Mouse (Mus musculus): ENCODE measurements at regions not wholly inside any gene's neighbourhood (a gene's known extent, or its start where the extent isn't known, plus 50 kb on each side); places are given as distances from the start of the nearest gene placed in this dataset.

DNA sequence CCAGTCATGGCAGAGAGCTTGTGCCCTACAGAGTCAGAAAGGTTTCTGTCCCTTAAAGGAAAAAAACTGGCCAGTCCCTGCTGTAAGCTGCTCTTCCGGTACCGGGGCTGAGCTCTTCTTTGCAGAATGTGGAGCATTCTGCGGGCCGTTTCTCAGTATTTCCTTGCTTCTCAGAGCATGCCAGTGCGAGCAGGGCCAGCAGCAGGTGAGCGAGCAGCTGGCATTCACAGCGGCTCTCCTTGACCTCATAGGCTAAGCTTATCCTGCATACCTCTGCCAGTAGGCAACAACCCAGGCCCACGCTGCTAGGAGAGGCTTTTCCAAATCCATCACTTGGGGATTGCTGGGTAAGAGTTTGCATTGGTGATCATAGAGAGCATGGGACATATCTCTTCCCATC is 1238.2 kb upstream of the A1bg start:
- no peak for DNase-seq (ENCODE audit: low spot score)

DNA sequence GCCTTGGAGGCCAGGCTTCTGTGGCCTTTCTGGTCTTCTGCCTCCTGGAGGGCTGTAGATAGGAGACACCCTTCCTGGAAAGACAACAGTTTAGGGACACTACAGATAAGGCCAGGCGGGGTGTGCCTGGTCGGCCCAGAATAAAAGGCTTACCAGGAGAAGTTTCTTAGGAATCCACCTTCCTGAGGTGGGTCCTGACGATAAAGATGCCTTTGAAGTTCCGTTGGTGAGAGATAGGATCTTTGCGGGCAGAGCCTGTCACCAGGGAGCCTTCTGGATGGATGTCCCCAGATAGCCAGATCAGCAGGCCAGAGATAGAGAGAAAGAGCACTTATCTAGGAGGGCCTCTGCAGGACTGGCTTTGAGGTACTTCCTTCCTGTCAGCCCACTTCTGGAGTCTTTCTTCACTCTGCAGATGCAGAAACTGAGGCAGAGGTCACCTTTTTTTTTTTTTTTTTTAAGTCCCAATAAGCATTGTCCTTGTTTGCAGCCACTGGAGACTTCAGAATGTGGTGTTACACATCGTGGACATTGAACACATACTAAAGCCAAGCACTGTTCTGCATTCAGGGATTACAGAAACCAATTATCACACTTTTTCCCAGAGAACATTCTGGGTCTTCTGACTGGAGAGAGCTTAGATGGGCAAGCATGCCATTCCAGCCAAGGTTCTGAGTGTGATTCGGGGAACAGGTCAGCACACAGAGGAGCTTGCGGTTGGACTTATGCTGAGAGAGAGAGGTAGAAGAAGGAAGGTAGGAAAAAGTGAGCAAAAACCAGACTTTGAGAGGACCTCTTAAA is 1236.3 kb upstream of the A1bg start:
- no peak for DNase-seq (ENCODE audit: low spot score)

DNA sequence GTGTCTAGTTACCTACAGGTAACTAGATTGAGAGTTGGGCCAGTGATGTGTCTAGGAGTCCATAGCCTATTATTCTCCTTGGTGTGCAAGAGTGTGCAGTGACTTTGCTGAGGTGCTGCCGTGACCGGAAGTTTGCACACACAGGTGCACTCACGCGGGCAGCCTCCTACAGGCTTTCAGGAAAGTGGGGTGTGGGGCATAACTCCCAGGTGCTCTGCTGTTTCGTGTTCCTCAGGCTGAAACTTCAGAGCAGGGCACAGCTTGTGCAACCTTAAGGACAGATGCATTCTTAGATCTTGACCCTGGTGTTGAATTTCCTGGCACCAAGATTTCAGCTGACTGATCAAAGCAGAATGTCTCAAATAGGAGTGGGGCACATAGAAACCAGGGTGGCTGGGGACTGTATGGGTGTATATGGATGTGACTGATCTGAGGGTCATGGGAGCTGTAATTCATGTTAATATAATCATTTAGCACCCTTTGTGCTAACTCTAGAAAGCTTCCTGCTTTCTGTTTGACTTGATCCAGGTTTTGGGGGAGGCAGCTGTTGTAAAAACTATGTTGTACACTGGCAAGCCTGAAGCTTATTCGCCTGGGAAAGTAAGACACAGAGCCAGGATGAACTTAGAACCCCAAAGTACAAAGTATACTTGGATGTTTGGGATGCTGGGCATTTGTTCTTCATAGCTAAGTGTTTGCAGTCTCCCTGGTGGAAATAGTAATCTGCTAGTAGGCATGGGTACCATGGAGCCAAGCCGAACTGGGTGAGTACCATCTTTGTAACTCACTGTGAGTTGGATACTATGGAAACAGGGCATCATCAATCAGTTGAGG is 1234.6 kb upstream of the A1bg start:
- no peak for DNase-seq (ENCODE audit: low spot score)

DNA sequence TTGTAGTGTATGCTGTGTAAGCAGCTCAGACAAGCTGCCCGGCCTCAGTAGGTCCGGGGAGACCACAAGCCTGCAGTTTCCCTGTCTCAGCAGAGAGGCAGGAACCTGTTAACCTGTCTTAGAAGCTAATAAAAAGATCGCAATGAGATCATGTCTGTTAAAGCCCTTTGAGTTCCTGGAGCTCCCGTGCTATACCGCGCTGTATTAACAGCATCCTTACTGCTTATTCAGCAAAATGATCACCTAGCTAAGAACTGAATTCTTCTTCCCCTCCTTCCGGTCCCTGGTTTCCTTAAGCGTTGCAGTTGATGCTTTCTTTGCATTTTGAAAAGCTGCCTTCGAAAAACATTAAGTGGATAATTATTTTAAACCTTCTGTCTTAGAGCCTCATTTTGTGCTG is 1230.4 kb upstream of the A1bg start:
- no peak for DNase-seq (ENCODE audit: low spot score)

DNA sequence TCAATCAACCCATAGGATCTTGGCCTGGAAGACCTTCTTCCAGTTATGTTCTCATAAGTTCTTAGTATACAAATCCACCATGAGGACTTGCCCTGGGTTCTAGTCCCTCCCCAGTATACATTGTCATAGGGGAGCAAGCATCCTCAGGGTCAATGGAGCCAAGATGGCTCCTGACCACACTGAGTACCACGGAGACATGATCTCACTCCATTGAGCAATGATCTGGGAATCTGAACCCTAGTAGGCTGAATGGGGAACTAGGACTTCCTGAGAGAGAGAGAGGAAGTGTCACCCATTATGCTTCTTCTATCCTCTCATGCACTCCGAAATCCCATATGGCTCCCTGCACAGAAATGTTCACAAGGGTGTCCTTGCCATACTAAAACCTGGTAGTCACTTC is 1229.3 kb upstream of the A1bg start:
- no peak for DNase-seq (ENCODE audit: low spot score)

DNA sequence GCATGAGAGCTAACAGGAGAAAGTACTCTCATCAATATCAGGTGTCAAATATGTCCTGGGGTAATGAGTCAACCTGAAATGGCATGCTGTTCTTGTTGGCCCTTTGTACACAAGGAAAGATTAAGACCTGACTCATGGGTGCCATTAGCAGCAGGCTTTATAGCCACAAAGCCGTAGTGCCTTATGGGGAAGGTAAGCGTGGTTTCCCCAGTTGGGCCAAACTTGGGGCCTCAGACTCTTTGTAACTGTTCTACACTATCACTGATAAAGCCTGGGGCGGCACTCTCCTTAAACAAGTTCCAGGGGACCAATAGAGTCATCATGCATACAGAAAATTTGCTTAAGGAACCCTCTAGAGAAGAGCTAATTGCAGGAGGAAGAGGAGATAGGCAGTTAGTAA is 1228.9 kb upstream of the A1bg start:
- DNase-seq (ENCODE audit: low spot score), result no peak

DNA sequence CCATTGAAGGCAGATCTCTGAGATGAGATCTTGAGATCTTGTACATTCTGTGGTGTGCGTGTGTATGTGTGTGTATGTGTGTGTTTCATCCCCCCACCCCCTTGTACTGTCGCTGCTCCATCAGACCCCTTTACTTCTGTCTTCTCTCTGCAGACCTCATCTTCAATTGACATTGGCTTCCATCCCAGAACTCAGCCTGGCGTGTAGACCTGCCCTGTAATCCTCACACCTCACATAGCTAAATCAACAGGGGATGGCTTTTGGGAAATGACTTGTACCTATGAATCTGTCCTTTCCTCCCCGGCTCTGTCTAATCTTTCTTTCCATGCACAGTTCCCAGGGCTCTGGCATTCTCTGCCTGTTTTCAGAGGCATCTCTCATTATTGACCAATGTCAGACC is 1227.5 kb upstream of the A1bg start:
- no peak for DNase-seq (ENCODE audit: low spot score)

DNA sequence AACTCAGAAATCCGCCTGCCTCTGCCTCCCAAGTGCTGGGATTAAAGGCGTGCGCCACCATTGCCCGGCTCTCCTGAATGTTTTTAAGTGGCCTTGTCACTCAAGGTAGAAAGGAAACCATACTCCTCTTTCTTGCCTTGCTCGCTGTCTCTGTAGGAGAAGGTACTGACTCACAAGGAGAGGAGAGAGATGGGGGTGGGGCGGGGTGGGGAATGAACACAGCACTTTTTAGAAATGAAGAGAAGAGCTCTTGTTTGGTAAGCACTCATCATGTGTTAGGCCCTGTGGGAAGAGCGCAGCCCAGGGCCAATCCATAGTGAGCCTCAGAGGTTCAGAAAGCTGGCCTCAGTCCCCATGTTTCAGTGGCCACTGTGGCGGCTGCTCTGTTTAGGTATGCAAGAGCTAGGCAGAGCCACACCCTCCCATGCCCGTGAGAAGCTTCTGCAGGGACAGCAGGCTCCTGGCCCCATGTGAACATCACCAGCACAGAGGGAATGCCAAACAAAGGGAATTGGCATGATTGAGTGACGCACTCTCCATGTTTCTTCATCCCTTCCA is 1225.9 kb upstream of the A1bg start:
- DNase-seq (ENCODE audit: low spot score), result no peak

DNA sequence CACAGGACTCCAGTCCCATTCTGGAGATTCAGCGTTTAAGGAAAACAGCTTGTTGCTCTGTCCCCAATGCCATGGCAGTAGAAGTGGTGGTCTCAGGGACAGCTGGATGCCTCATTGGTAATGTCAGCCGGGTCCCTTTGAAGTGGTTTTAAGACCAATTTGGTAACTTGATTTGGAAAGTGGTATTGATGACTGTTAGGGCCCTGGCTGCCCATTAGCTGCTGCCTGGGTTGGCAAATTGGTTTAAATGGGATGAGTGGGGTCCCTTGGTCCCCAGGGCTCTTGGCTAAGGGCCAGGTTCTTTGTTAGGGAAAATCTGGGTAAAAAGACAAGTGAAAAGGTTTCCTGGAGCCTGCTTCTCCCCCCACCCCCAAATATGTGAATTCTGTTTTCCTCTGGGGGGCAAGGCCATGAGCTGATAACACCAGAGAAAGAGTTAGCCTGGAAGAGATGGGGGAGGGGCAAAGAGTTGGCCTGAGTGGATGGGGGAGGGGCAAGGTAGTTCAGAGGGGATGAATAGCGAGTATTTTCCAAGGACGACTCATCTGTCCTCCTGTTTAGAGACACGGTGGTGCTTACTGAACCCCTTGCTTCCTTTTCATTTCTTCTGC is 1224.6 kb upstream of the A1bg start:
- no peak for DNase-seq (ENCODE audit: low spot score)

DNA sequence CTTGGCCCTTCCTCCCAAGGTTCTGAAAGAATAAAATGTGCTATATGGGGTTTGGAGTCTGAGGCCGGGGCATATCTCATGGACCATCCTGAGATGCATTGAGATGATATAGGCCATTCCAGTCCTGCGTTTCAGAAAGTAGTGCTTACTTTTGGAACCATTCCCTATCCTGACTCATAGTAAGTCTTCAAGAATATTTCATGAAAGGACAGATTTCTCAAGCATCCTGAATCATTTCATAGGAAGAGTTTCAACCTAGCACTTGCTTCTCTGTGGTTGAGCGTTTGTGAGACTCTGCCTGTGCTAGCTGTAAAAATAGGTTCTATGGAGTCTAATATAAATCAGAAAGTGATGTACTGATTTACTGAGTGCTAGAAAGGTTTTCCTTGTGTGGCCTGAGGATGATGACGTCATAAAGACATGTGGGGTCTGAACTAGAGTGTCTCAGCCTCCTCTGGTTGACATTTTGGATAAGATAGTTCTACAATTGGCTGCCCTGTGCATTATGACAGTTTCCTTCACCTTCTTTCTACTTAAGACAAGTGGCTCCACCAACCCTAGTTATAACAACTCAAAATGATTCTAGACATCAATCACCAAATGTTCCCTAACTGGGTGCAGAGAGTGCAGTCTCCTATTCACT is 1223.0 kb upstream of the A1bg start:
- no peak for DNase-seq (ENCODE audit: low spot score)

DNA sequence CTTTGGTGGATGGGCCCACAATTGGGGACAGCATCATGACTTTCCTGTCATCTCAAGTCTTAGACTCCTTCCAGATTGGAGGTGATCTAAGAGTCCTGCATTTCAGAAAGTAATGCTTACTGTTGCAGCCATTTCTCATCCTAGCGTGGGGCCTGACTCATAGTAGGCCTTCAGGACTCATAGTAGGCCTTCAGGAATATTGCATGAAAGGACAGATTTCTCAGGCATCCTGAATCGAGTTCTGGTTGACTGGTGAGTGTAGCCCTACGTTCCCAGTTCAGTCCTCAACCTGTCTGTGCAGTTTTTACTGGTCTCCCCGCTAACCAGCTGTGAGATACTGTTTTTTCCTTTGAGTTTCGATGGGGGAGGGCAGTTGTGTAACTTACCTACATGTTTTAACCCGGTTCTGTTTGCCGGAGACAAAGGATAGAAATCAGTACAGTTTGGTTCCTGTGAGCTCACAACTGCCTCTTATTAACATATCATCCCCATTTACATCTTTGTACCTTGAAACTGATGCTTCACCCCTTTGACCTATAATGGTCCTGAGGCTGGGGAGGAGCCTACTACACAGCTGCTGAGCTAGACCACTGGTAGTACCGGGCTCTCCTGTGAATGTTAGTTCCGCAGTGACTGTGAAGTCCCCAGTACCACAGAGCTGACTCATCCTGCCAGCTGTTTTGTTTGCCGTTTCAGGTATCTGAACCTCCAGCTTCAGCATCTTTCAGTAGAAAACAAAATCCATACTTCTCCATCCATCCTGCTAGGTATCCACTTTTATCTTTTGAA is 1222.2 kb upstream of the A1bg start:
- no peak for DNase-seq (ENCODE audit: low spot score)

DNA sequence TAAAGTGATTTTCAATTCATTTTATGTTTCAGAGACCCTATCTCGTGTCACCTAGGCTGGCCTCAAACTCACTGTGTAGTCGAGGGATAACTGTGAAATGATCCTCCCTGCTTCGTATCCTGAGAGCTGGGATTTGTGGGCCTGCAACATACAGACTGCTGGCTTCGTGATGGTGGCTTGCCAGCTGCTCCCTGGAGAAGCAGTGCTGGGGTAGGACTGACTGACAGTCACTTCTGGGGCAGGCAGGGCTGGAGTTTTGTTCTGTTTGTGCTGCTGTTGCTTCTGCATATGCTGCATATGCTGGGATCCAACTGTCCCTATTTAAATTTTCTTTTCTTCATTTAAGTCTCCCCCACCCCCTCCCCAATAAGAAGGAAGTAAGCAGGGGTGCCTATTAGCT is 1217.0 kb upstream of the A1bg start:
- no peak for DNase-seq (ENCODE audit: low spot score)

DNA sequence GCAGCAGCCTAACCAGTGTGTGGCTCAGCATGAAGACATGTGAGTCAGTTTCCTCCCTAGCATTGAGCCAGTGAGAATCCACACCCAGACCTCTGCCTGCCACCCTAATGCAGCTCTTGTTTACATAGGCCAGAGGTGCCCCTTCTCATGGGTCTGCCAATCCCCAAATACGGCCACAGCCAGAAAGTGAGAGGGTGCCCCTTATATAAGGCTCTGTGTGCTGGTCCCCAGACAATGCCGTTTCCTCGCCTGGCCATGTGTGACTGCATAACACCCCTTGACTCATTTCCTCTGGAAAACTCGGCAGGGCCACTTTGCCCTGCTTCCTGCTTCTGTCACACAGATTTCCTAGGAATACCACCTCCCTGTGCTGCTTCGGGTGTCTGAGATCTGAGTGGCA is 1216.4 kb upstream of the A1bg start:
- no peak for DNase-seq (ENCODE audit: low spot score)

DNA sequence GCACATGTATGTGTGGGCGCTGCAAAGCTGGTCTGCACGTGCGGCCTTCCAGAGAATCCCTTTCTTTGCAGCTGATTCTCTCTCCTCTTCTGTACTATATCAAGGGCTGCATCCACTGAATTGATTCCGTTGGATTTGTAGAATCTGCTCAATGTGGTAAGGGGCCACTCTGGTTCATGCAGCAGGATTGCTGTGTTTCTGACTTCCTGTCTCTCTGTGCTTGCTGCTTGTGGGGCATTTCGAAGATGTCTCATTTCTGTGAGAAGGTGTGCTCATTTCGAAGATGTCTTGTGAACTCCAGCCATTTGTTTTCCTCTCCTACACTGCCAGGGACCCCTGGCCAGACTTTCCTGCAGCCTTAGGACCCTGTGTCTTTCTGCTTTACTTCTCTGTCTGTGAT is 1215.9 kb upstream of the A1bg start:
- DNase-seq (ENCODE audit: low spot score), result no peak

DNA sequence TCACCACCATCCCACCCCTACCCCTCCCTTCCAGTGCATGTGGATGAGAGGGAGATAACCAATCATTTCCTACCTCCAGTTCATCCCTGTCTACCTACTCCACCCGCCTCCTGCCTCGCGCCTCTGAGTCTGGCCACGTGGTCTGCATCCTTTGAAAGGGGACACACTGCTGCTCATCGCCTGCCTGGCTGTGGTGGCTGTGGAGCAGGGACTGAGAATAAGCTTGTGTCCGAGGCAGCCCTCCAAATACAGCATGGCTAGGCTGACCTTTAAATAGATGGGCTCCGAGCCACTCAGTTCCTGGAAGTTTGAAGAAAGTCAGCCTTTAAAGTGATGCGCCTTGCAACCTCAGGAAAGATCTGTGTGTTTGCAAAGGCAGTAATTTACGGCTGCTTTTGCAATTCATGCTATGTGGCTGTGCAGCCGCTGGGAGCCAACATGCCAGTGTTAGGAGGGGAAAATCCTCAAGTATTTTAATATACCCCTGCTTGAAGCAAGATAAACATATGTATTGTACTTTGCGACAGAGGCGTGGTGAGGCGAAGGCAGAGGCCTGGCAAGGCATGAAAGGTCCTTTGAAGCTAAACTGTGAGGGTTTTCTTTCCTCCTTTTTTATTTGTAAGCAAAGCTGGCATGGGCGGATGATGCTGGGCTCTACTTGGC is 1214.3 kb upstream of the A1bg start:
- no peak for DNase-seq (ENCODE audit: low spot score)

DNA sequence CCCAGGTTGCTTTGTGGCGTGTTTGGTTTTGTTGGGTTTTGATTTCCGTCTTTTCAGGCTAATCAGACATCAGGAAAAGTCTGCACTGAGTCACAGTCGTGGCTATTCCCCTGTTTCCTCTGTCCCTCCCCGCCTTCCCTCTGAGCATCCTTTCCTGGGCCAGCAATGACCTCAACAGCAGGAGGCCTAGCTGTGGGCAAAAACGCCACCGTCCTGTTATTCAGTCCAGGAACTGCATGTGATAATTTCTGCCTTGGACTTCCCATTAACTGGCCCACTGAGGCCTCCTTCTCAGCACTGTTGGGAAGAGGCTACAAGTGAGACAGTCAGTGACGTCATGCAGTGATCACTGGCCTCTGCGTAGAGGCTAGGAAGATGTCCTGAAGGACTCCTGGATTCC is 1212.0 kb upstream of the A1bg start:
- no peak for DNase-seq (ENCODE audit: low spot score)

DNA sequence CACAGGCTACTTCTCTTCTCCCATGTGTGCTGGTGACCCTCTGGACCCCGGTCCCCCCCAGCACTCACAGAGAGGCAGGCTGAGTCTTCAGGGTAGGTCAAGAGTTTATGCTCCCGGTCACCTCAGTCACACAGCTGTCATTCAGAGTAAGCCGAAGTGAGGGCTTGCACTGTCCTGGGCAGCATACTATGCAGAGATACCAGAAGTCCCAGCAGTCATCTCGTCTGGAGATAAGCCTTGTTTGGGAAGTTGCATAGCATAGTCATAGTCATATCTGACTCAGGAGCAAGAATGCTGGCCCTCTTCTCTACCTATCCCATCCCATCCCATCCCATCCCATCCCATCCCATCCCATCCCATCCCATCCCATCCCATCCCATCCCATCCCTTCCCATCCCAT is 1211.5 kb upstream of the A1bg start:
- DNase-seq (ENCODE audit: low spot score), result no peak

DNA sequence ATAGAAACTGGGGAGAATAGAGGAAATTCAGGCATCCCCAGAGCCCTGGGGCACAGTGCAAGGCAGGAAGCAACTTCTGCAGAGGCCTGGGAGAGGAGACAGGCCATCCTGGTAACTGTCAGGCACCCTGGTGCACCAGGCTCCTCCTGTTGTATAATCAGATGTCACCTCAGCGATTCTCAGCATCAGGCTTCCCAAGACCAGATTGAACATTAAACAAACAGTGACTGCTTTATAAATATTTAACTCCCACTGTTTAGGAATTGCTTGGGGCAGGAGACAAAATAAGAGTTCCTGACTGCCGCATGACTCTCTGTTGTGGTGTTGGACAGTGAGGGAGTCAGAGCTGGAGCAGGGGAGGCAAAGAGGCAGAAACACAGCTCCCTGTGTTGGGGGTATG is 1210.1 kb upstream of the A1bg start:
- DNase-seq (ENCODE audit: low spot score), result no peak

DNA sequence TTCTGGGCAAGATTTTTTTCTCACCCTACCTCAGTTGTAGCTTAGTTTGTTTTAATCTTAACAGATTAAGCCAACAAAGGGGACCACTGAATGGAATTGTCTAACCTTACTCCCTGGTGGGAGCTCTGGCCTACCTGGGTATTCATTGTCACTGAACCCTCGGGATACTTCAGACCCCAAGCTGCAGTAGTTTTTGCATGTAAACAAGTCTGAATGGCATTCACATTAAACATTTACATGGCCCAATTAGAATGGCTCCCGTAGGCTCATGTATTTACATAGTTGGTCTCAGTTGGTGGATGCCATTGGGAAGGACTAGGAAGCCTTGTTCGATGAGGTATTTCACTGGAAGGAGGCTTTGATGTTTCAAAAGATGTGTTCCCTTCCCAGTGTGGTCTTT is 1208.9 kb upstream of the A1bg start:
- no peak for DNase-seq (ENCODE audit: low spot score)

DNA sequence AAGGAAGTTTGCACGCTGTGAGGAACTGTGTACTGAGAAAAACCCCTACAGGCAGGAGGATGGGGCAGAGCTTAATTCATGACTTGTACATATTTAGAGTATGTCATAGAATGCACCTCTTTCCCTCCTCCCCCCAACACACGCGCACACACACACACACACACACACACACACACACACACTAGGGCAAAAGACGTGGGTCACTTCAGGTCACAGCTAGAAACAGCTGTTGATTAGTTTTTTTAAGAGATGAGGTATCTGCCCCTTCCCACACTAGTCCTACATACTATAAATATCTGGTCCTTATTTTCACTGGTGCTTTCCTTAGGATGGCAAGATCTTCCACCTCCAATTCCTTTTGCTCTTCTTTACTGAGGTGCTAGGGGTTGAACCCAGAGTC is 1207.7 kb upstream of the A1bg start:
- no peak for DNase-seq (ENCODE audit: low spot score)
